Mouse (Mus musculus) telencephalon, adult 2 months (tissue): ENCODE results near the gene Defa30.
"Not testable (repeated sequence)": the region's sequence is repeated elsewhere in the genome, so short reads cannot be mapped to it uniquely, and the experiment has no call there.

Experiments
- DNase-seq: peaks from one replicate; pipeline ENCODE4 v3.0.0-alpha.2; 2011; ENCODE audit warnings: low read depth, low spot score

Gene Defa30

GRCm38 (mm10) chr8:21134342-21134741 is at the start of gene Defa30:
Defa30 (plus strand) TSS chr8:21134642.
- not testable (repeated sequence) for DNase-seq

DNA sequence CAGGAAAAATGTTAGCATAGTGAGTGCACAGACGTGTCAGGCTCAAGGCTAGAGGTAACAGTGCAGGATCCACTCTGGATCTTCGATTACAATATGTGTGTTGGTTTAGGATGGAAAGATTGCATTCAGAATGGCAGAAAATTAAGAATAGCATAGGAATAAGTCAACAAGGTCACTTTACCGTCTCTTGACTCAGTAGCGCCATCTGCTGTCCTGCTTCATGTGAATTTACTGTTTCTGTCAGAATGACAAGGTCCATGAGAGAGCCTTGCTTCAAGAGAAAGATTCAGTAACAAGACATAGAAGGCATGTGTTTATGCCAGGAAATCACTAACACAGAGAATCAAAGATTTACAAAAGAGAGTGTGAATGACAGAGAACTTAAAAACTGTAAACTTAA is 41.3 kb upstream of the Defa30 start:
- DNase-seq = no peak

DNA sequence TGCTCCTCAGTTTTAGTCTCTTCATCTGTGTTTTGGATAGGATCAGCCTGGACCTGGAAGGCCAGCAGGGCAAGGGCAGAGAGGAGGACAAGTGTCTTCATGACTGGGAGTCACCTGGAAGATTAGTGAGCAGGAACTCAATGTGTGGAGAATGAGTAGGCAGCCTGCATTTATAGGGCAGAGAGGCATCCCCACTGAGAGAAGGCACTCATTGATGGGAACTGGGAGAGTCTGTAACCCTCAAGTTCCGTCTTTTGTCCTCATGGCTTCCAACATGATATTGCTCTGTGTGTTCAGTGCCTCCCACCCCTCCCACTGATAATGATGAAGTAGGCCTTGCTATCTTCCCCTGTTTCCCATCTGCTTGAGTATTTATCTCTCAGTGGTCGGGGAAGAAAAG is 38.5 kb upstream of the Defa30 start, which contains the start of gene Gm14851:
Gene Gm14851 (minus strand): TSS at position 101 of the 400 bp plus-strand sequence.
- DNase-seq = not testable (repeated sequence)

GRCm38 (mm10) chr8:21161977-21162376 is 27.5 kb downstream of the Defa30 start, which contains the start of gene Defa22:
Defa22 (plus strand) TSS chr8:21162277.
- not testable (repeated sequence) for DNase-seq
